Mouse (Mus musculus): ENCODE data around the gene Ankrd33b. TPM values are rescaled to one million over a fixed set of nuclear protein-coding genes. Genes with fewer than 3 reads are reported as not detected.
A peak's percentile ranks its signal among the peaks of the same experiment; 100 is the strongest.

The Ankrd33b gene
- total and polyA plus RNA-seq, 2 experiments: 9.1 to 13.1 TPM

DNA sequence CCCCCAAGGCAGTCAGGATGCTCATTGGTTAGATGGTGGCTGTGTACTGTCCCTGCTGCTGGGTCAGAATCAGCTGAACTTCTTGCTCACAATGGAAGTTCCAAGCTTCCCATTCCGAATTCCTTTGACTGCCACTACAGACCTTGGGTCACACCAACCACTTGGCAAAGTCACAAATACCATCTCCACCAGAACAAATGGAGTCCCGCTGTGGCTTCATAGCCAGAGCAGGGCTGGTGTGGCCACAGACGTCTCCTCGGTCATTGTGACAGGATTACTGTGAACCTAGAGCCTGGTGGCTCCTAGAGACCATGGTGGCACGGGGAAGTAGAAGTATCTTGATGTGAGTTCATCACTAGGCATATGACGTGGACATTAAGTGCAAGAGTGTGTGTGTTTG lies 99.4 kb downstream of the Ankrd33b start:
- no peak for DNase-seq (ENCODE audit: extremely low read depth, low read depth, low spot score)
- Histone ChIP-seq H3K9ac (ENCODE audit: low read depth, low read length) (no peak overlapping the region), H3K27ac (replicated peaks; ENCODE audit: insufficient read depth, low read depth, low read length) (no peak overlapping the region), H3K4me3 (ENCODE audit: insufficient read depth, low read depth, low read length) (no peak overlapping the region), H3K79me2 (ENCODE audit: control insufficient read depth, insufficient read depth, low read length) (peaks cover 7% of the 10 kb centered on the region; the same call in 1 of the 2 replicates), H3K4me1 (ENCODE audit: control insufficient read depth, insufficient read depth, low read length) (peaks cover 5% of the 10 kb centered on the region), H3K36me3 (ENCODE audit: control insufficient read depth, insufficient read depth, low read length) (peaks cover under 1% of the 10 kb centered on the region; the same call in 1 of the 2 replicates), H3K27me3 (ENCODE audit: control insufficient read depth, insufficient read depth, low read length) (no peaks in the 10 kb centered on the region)
- 89% methylated on average over 6 of the region's 6 CpGs for WGBS
- no peak for TF ChIP-seq CTCF (IDR thresholded peaks at IDR 0.05; ENCODE audit: low read depth, low read length)
- no peak for TF ChIP-seq POLR2A (IDR thresholded peaks at IDR 0.05; ENCODE audit: extremely low read depth, insufficient read depth, low read length)

DNA sequence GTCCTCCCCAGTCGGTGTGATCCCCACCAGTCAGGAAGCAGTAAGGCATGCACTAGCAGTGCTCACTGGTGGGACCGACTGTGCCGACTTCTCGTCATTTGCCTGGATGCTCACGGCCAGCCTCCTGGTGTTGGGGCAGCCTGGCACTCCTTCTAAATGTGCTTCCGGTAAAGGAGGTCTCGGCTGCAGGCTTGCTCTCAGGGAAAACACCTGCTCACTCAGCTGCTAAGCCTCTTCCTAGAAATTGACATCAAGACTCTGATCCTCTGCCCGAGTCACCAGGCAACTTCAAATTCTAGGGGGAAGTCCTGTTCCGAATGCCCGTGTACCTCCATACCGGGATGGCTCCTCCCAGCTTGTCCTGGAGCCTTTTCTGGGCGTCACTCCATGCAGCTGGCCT lies 101.7 kb downstream of the Ankrd33b start:
- Histone ChIP-seq H3K36me3 (ENCODE audit: control insufficient read depth, insufficient read depth, low read length) (no peaks in the 10 kb centered on the region), H3K9ac (ENCODE audit: low read depth, low read length) (no peak overlapping the region), H3K27me3 (ENCODE audit: control insufficient read depth, insufficient read depth, low read length) (no peaks in the 10 kb centered on the region), H3K79me2 (ENCODE audit: control insufficient read depth, insufficient read depth, low read length) (peaks cover 7% of the 10 kb centered on the region; the same call in 1 of the 2 replicates), H3K27ac (replicated peaks; ENCODE audit: insufficient read depth, low read depth, low read length) (no peak overlapping the region), H3K4me1 (ENCODE audit: control insufficient read depth, insufficient read depth, low read length) (peaks cover 11% of the 10 kb centered on the region), H3K4me3 (ENCODE audit: insufficient read depth, low read depth, low read length) (no peak overlapping the region)
- DNase-seq (ENCODE audit: extremely low read depth, low read depth, low spot score): no peak
- 92% methylated on average over 12 of the region's 12 CpGs for whole genome bisulfite sequencing
- TF ChIP-seq CTCF (IDR thresholded peaks at IDR 0.05; ENCODE audit: low read depth, low read length) (no peak), POLR2A (IDR thresholded peaks at IDR 0.05; ENCODE audit: extremely low read depth, insufficient read depth, low read length) (no peak)

DNA sequence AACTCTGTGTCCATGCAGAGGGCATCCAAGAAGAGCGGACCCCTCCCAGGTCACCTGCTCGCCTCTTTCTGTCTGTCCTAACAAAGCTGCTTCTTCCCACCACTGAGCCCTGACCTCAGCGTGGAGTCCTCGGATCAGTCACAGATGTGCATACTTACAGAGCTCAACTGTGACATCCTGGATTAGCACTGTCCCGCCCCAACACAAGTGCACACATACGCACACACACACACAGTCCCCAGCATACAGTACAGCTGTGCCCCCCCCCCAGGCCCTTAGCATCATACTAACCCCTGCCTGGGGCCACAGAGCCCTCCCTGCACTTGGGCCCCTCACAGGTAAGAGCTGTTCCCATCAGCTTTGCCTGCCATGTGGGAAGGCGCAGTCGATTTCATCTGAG lies 102.1 kb downstream of the Ankrd33b start:
- peaks cover 10% of the 10 kb centered on the region; the same call in 1 of the 2 replicates for H3K79me2 ChIP-seq (ENCODE audit: control insufficient read depth, insufficient read depth, low read length)
- no peaks in the 10 kb centered on the region for H3K27me3 ChIP-seq (ENCODE audit: control insufficient read depth, insufficient read depth, low read length)
- H3K4me1 ChIP-seq (ENCODE audit: control insufficient read depth, insufficient read depth, low read length): peaks cover 15% of the 10 kb centered on the region
- 92% methylated on average over 8 of the region's 8 CpGs for WGBS
- H3K36me3 ChIP-seq (ENCODE audit: control insufficient read depth, insufficient read depth, low read length): no peaks in the 10 kb centered on the region
- DNase-seq (ENCODE audit: extremely low read depth, low read depth, low spot score): no peak
- H3K27ac ChIP-seq (replicated peaks; ENCODE audit: insufficient read depth, low read depth, low read length): no peak overlapping the region
- no peak overlapping the region for H3K9ac ChIP-seq (ENCODE audit: low read depth, low read length)
- TF ChIP-seq POLR2A (IDR thresholded peaks at IDR 0.05; ENCODE audit: extremely low read depth, insufficient read depth, low read length) (no peak), CTCF (IDR thresholded peaks at IDR 0.05; ENCODE audit: low read depth, low read length) (no peak)
- H3K4me3 ChIP-seq (ENCODE audit: insufficient read depth, low read depth, low read length): no peak overlapping the region

DNA sequence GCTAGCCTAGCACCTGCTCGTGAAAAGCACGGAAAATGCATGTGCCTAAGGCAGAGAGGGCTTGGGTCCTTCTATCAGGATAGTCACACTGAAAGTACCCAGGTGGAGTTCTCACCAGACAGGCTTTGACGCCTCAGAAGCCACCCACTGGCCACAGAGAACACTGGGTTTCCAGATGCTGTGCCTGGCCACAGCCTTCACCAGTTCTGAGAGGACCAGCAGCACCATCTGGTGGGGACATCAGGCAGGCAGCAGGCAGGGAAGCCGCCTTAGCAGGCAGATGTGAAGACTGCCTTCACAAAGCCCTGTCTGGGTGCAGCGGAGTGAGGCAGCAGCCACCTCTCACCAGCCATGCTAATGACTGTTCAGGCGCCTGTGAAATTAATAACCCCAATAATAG lies 102.7 kb downstream of the Ankrd33b start:
- H3K9ac ChIP-seq (ENCODE audit: low read depth, low read length): no peak overlapping the region
- no peak for TF ChIP-seq POLR2A (IDR thresholded peaks at IDR 0.05; ENCODE audit: extremely low read depth, insufficient read depth, low read length)
- TF ChIP-seq CTCF (IDR thresholded peaks at IDR 0.05; ENCODE audit: low read depth, low read length): peak; percentile 95
- H3K4me3 ChIP-seq (ENCODE audit: insufficient read depth, low read depth, low read length): no peak overlapping the region
- peaks cover 12% of the 10 kb centered on the region; the same call in 1 of the 2 replicates for H3K79me2 ChIP-seq (ENCODE audit: control insufficient read depth, insufficient read depth, low read length)
- peak; percentile 73 for DNase-seq (ENCODE audit: extremely low read depth, low read depth, low spot score)
- peak overlapping the region; percentile 68 for H3K27ac ChIP-seq (replicated peaks; ENCODE audit: insufficient read depth, low read depth, low read length)
- no peaks in the 10 kb centered on the region for H3K36me3 ChIP-seq (ENCODE audit: control insufficient read depth, insufficient read depth, low read length)
- peaks cover 15% of the 10 kb centered on the region for H3K4me1 ChIP-seq (ENCODE audit: control insufficient read depth, insufficient read depth, low read length)
- no peaks in the 10 kb centered on the region for H3K27me3 ChIP-seq (ENCODE audit: control insufficient read depth, insufficient read depth, low read length)
- WGBS: 49% methylated on average over 6 of the region's 6 CpGs

DNA sequence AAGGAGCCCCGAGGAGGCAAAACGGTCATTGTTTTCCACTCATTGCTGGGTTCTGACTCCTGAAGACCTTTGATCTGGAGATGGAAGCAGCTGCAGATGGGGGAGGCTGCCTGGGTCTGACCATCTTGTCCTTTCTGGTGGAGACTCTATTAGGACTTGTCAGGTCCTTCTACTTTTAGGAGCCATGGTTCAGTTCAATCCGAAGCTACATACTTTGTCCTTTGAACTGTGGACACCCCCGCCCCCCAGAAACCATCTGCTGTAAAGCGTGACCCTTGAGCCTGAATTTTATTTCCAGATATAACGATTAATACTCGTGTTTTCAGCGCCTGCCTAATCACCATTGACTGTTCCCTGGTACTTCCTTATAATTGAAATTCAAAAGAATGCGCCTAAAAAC lies 105.2 kb downstream of the Ankrd33b start:
- H3K4me1 ChIP-seq (ENCODE audit: control insufficient read depth, insufficient read depth, low read length): peaks cover 23% of the 10 kb centered on the region
- H3K27me3 ChIP-seq (ENCODE audit: control insufficient read depth, insufficient read depth, low read length): no peaks in the 10 kb centered on the region
- DNase-seq (ENCODE audit: extremely low read depth, low read depth, low spot score): peak; percentile 57
- 42% methylated on average over 9 of the region's 9 CpGs for WGBS
- peak overlapping the region; percentile 41 for H3K27ac ChIP-seq (replicated peaks; ENCODE audit: insufficient read depth, low read depth, low read length)
- TF ChIP-seq CTCF (IDR thresholded peaks at IDR 0.05; ENCODE audit: low read depth, low read length): no peak
- no peak for TF ChIP-seq POLR2A (IDR thresholded peaks at IDR 0.05; ENCODE audit: extremely low read depth, insufficient read depth, low read length)
- H3K79me2 ChIP-seq (ENCODE audit: control insufficient read depth, insufficient read depth, low read length): peaks cover 16% of the 10 kb centered on the region; the same call in 1 of the 2 replicates
- no peaks in the 10 kb centered on the region for H3K36me3 ChIP-seq (ENCODE audit: control insufficient read depth, insufficient read depth, low read length)
- no peak overlapping the region for H3K9ac ChIP-seq (ENCODE audit: low read depth, low read length)
- H3K4me3 ChIP-seq (ENCODE audit: insufficient read depth, low read depth, low read length): no peak overlapping the region

DNA sequence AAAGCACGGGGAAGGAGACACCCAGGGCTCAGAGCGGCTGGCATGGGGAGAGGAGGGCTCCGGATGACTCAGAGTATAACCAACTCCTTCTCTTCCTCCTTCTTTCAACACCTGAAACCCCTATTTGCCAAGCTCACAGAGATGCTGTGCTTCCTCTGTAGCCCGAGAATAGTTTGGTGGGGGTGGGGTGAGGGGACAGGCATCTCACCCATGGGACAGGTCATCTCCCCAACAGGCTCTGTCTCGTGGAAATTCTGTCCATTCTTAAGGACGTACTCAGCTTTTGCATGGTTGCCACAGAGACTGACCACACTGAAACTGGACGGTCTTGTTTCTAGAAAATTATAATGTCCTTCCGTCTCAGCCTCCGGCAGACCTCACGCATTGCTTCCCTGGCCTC lies 106.4 kb downstream of the Ankrd33b start:
- WGBS: 90% methylated on average over 10 of the region's 10 CpGs
- TF ChIP-seq POLR2A (IDR thresholded peaks at IDR 0.05; ENCODE audit: extremely low read depth, insufficient read depth, low read length) (no peak), CTCF (IDR thresholded peaks at IDR 0.05; ENCODE audit: low read depth, low read length) (no peak)
- H3K4me1 ChIP-seq (ENCODE audit: control insufficient read depth, insufficient read depth, low read length): peaks cover 31% of the 10 kb centered on the region
- H3K27me3 ChIP-seq (ENCODE audit: control insufficient read depth, insufficient read depth, low read length): no peaks in the 10 kb centered on the region
- H3K27ac ChIP-seq (replicated peaks; ENCODE audit: insufficient read depth, low read depth, low read length): no peak overlapping the region
- no peak overlapping the region for H3K4me3 ChIP-seq (ENCODE audit: insufficient read depth, low read depth, low read length)
- DNase-seq (ENCODE audit: extremely low read depth, low read depth, low spot score): no peak
- H3K79me2 ChIP-seq (ENCODE audit: control insufficient read depth, insufficient read depth, low read length): peaks cover 19% of the 10 kb centered on the region; the same call in 1 of the 2 replicates
- H3K9ac ChIP-seq (ENCODE audit: low read depth, low read length): no peak overlapping the region
- H3K36me3 ChIP-seq (ENCODE audit: control insufficient read depth, insufficient read depth, low read length): no peaks in the 10 kb centered on the region
